Mouse (Mus musculus): ENCODE results near the gene Nfia. TPM values are rescaled to one million over a fixed set of nuclear protein-coding genes. Genes with fewer than 3 reads are reported as not detected.

The Nfia gene
- total RNA-seq, 2 experiments from 2014 or later: 3.6 to 17.8 TPM

DNA sequence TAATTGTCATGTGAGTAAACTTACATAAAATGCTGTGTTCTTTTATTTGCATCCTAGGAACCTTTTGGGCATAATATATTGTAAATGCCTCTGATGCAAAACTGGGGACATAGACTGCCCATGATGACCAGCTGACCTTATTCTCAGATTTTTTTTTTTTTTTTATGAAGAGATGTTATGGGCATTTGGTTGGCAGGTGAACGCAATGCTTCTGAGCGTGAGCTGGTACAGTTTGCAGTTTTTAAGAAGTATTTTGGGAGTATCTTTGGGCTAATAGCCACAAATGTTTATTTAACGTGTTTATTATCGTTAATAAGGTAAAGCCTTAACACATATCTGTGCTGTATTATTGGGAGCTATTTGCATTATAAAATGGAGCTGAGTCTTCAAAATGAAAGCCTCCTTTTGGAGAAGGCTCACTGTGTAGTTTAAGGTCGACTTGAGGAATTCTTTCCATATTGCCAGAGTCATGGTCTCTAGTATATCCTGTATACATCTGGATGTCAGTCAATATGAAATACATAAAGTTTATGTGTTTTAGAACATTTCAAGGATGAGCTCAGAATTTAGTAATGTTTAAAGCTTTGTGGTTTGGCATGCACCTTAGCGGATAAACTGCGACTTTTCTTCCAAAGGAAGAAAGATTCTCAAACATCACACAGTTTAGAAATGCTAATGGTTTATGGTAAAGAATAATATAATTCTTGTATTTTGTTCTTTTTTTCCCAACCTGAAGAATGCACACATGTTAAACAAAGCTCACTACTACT, 8.3 kb downstream of the Nfia start:
- ATAC-seq (ENCODE audit: poor library complexity, severe bottlenecking): no peak

DNA sequence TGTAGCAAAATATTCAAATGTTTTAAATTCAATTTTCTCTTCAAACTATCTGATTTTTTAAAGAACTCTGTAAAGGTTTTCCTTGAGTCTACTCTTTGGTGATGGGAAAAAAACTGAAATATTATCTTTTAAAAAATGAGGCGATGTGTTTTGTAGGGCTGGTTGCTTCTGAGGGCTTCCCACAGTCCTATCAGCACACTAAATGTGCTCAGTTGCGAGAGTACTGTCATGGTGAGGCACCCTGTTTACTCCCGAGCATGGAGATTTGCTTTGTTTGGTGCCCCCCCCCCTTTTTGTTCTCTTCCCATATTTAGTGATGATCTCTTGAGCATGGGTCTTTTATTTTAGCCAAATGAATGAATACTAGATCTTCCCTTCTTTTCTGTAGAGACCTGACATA, 9.5 kb downstream of the Nfia start:
- no peak for ATAC-seq (ENCODE audit: poor library complexity, severe bottlenecking)

DNA sequence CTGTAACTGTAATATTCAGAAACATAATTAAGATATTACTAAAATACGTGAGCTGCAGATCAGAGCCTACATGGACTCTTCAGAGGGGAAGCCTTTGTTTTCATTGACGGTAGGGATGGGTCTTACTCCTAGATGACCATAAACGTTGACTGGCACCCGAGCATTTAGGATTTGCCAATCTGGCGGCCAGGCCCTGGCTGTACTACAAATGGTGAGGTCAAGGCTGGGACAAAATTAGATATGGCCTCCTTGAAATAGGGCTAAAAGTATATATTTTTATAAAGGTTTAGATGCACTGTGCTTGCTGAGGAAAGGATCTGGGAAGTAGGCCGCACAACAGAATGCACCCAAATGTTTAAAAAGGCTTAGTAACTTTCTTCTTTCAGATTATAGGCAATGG, 10.0 kb downstream of the Nfia start:
- ATAC-seq (ENCODE audit: poor library complexity, severe bottlenecking): no peak

DNA sequence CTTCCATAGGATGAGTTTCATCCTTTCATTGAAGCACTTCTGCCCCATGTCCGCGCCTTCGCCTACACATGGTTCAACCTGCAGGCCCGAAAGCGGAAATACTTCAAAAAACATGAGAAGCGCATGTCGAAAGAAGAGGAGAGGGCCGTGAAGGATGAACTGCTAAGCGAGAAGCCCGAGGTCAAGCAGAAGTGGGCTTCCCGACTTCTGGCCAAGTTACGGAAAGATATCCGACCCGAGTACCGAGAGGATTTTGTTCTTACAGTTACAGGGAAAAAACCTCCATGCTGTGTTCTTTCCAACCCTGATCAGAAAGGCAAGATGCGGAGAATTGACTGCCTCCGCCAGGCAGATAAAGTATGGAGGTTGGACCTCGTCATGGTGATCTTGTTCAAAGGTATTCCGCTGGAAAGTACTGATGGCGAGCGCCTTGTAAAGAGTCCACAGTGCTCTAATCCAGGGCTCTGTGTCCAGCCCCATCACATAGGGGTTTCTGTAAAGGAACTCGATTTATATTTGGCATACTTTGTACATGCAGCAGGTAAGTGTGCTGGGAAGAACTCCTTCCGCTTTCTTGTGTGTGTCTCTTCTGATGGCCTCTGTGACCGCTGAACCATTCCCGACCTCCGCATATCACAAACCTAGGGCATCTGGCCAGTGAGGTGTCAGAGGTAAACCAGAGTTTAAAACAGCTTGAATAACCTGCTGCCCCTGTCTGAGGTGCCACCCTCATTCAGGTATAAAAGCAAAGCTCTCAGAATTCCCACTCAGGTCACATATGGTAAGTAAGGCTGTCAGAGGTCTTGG, 10.7 kb downstream of the Nfia start:
- no peak for ATAC-seq (ENCODE audit: poor library complexity, severe bottlenecking)

- ATAC-seq (ENCODE audit: poor library complexity, severe bottlenecking): no peak
Measured at GRCm38 (mm10) chr4:97784236-97784635, 11.7 kb downstream of the Nfia start.

- no peak for ATAC-seq (ENCODE audit: poor library complexity, severe bottlenecking)
Measured at GRCm38 (mm10) chr4:97785547-97786271, 13.2 kb downstream of the Nfia start.

DNA sequence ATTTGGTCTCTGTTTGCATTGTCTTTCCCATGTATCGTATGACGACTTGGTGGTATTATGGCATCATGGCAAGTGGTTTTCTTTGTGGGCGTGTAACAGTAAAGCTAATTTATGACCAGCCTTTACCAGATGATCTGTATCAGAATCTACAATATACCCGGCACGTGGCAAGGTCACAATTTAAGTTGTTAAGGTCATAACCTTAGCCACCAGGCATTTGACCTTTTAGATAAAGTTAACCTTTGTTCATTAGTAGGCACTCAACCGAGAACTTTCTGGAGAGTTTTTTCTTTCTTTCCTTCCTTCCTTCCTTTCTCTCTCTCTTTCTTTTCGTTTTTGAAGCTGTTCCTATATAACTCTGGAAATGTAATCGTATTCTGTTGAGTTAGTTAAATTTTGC, 14.0 kb downstream of the Nfia start:
- no peak for ATAC-seq (ENCODE audit: poor library complexity, severe bottlenecking)

- no peak for ATAC-seq (ENCODE audit: poor library complexity, severe bottlenecking)
Measured at GRCm38 (mm10) chr4:97787515-97787914, 15.0 kb downstream of the Nfia start.

DNA sequence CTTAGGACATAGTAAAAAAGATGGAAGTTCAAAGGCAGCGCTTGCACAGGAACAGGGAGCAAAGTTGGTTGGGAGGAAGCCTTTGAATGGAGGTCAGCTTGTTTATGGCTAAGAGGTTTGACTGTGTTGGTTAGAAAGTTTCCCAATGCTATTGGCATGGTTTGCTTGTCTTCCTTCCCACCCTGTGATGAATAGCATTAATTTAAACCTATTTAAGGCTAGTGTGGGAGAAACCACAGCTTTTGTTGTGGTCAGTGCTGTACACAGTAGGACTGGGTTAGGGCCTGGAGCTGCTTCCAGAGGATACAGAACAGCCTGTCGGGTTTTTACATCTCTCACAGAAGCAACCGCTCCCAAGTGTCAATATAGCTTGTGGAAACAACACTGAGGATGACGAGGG, 16.0 kb downstream of the Nfia start:
- no peak for ATAC-seq (ENCODE audit: poor library complexity, severe bottlenecking)

DNA sequence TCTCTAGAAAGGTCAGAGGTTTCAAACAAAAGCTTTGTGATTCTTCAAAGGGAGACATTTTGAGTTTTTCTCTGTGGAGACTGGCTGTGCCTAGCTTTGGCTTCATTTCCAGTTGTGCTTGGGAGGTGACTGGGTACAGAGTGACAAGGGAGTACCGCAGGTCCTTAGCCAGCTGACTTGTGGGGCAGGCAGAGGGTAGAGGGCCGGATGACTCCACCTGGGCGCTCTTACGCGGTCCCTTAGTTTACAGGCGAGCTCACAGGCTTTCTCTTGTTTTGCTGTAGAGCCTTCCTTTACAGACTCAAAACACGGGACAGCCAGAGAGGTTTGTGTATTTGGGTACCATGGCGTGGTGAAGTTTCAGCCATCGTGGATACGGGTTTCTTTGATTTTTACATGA, 21.4 kb downstream of the Nfia start:
- ATAC-seq (ENCODE audit: poor library complexity, severe bottlenecking): no peak

GRCm38 (mm10) chr4:97794865-97795264, 22.3 kb downstream of the Nfia start:
- ATAC-seq (ENCODE audit: poor library complexity, severe bottlenecking): no peak

- ATAC-seq (ENCODE audit: poor library complexity, severe bottlenecking): no peak
Measured at GRCm38 (mm10) chr4:97795957-97796356, 23.4 kb downstream of the Nfia start.

GRCm38 (mm10) chr4:97796505-97796904, 24.0 kb downstream of the Nfia start:
- ATAC-seq (ENCODE audit: poor library complexity, severe bottlenecking): no peak

DNA sequence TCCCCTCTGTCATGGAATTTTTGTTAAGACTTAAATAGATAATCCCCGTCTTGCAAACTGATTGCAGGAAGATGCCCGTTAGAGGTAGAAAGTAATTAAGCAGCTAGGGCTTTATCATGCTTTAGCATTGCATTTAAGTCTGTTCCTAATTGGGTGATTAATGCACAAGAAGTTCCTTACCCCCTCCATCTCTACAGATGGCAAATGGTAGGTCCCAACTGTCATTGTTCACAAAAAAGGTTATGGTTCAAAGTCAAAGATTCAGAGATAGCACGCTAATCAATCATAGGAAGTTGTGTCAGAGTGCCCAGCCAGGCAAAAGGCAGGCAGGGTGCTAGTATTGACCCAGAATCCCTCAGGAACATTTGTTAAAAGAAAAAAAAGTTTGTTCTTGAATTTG, 31.3 kb downstream of the Nfia start:
- no peak for ATAC-seq (ENCODE audit: poor library complexity, severe bottlenecking)

GRCm38 (mm10) chr4:97804638-97805037, 32.1 kb downstream of the Nfia start:
- no peak for ATAC-seq (ENCODE audit: poor library complexity, severe bottlenecking)

- no peak for ATAC-seq (ENCODE audit: poor library complexity, severe bottlenecking)
Measured at GRCm38 (mm10) chr4:97805255-97805654, 32.7 kb downstream of the Nfia start.

DNA sequence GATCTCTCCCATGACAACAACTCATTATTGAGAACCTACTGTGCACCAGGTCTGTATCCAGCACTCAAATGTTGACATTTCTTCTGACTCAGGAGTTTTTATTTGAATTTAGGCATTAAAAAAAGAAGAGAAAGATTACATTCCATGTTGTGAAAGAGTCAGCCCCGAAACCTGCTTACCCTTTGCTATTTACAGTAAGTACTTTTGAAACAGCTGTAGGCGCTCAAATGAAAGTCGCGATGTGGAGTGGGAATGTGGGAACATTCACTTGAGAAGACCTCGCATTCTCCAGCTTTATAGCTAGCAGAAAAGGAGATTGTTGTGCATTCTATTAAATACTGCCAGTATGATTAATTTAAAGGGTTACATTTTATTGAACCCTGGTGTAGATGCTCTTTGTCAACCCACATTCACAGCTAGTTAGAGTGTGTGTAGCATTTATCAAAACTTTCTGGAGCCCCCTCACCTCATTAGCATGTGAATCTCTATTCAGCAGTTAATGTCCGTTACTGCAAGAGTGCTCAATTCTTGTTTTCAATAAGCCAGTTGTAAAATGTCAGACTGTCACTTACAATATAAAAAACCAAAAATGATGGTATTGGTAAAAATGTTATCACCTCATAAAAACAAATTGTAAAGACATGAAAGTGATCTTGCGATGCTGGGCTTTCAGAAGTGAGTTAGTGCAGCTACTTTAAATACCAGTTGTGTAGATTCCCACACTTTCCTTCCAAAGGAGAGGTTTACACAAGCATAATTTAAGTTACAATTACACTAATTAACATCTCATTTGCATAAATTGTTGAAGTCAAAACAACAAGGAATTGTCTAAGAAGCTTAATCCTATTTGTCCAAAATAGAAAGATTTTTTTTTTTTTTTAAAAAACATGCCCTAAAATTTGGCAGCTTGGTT, 33.6 kb downstream of the Nfia start:
- no peak for ATAC-seq (ENCODE audit: poor library complexity, severe bottlenecking)

GRCm38 (mm10) chr4:97806924-97807323, 34.4 kb downstream of the Nfia start:
- no peak for ATAC-seq (ENCODE audit: poor library complexity, severe bottlenecking)

DNA sequence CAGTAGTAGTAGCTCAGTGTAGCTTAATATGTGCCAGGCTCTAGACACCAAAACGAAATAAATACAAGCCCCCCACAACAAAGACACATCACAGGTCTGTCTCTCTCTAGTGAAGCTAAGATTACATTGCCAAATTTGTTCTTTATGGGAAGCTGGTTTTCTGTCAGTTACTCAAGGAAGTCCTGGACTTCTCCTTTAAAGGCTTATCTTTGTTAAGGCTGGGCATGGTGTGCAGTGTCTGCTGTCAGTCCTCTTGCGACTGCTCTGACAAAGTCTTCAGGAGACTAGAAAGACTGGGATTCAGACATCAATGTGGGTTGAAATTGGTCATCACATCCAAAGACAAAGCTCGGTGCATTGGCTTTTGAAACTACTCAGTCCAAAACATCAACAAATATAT, 36.4 kb downstream of the Nfia start:
- peak; percentile 61 for ATAC-seq (ENCODE audit: poor library complexity, severe bottlenecking)

DNA sequence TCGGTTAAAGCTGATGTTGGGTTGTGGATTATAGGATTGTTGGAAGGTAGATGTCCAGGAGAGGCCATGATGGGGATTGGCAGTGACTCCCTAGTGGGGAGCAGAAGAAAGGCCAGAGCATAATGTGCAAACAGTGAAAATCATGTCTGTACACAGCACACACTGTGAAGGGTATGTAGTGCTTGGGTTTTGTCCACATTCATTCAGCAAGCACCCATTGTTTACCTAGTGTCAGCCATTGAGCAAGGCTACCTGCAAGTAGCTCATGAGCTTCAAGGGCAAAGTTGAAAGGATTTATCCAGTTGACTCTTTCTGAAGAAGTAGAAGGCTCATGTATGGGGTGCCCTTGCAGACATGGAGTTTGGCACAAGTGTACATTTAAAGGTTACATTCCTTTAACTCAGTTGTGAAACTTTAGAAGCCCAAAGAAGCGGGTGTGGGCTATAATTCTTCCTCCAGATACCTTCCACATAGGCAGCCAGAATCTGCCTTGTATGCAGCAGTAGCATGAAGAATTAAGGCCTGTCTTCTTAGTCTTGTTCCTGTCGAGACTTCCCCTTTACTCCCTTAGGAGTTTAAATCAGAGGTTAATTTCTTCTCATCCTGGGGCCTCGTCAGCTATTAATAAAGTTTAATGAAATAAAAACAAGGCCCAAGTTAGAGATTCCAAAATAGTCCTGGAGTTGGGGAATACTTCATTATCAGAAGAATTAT, 37.2 kb downstream of the Nfia start:
- no peak for ATAC-seq (ENCODE audit: poor library complexity, severe bottlenecking)
